Mouse (Mus musculus) stomach, postnatal 0 days (tissue): ENCODE data around the gene Man2a1.

Experiments used
- CTCF ChIP-seq: IDR thresholded peaks from 2 replicates; pipeline ENCODE4 v1.5.1; 2016; ENCODE audit warnings: antibody characterized with exemption, low read depth, mild to moderate bottlenecking, moderate library complexity
- EP300 ChIP-seq: optimal IDR thresholded peaks from 2 replicates; pipeline ENCODE3; 2016; ENCODE audit warnings: antibody characterized with exemption

DNA sequence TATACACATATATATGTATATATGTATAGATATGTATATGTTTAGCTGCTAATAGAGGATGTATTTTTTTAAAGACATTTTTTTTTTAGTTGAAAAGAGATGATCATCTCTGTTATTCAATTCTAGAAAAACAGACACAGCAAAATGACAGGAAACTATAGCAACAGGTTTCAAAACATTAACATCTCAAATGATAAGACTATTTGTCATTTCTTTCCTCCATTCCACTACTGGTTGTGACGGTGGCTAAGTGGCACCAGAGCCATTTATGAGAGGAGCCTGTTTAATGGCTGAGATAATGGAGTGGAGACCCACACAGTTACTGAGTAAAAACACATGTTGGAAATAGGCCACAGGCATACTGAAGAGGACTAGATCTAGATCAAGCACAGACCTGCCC, 185.4 kb downstream of the Man2a1 start:
- TF ChIP-seq CTCF: no peak
- no peak for TF ChIP-seq EP300
